Mouse (Mus musculus) liver, postnatal 0 days (tissue): ENCODE results near the gene Padi4. TPM values are rescaled to one million over a fixed set of nuclear protein-coding genes. Genes with fewer than 3 reads are reported as not detected.

Experiments
- ATAC-seq: fragments of 200-750 bp; cut with Nextera tagmentation; 2 replicates; pipeline ENCODE4 v1.8.0; 2017; ENCODE audit warnings: mild to moderate bottlenecking, moderate library complexity
- DNase-seq: peaks from one replicate; pipeline ENCODE4 v3.0.0-alpha.2; 2016
- H3K27ac ChIP-seq: fragments of 300-500 bp; sonication (generic); 2 replicates; pipeline ENCODE4 v1.5.1; 2014; ENCODE audit warnings: antibody characterized with exemption, moderate library complexity, mild to moderate bottlenecking, low read depth
- H3K27me3 ChIP-seq: fragments of 300-500 bp; sonication (generic); 2 replicates; pipeline ENCODE4 v1.6.1; 2014; ENCODE audit warnings: low read length, control low read depth, mixed read lengths; ENCODE audit not compliant: insufficient read depth
- H3K36me3 ChIP-seq: fragments of 300-500 bp; sonication (generic); replicated peaks from 2 replicates; pipeline ENCODE4 v1.6.1; 2014; ENCODE audit warnings: mild to moderate bottlenecking, control low read depth, low read length, moderate library complexity, mixed read lengths; ENCODE audit not compliant: insufficient read depth
- H3K4me1 ChIP-seq: fragments of 300-500 bp; sonication (generic); 2 replicates; pipeline ENCODE4 v1.6.1; 2014; ENCODE audit warnings: antibody characterized with exemption, mild to moderate bottlenecking, control low read depth; ENCODE audit not compliant: insufficient read depth
- H3K4me2 ChIP-seq: fragments of 300-500 bp; sonication (generic); 2 replicates; pipeline ENCODE4 v1.6.1; 2014; ENCODE audit warnings: low read depth, mild to moderate bottlenecking, low read length, moderate library complexity, mixed read lengths
- H3K4me3 ChIP-seq: fragments of 300-500 bp; sonication (generic); 2 replicates; pipeline ENCODE4 v1.5.1; 2014; ENCODE audit warnings: low read depth, low read length
- H3K9ac ChIP-seq: fragments of 300-500 bp; sonication (generic); replicated peaks from 2 replicates; pipeline ENCODE4 v1.6.1; 2014; ENCODE audit warnings: mild to moderate bottlenecking, moderate library complexity
- H3K9me3 ChIP-seq: fragments of 300-500 bp; sonication (generic); 2 replicates; pipeline ENCODE4 v1.6.1; 2016; ENCODE audit warnings: mild to moderate bottlenecking, control low read depth, low read length, mixed read lengths
- CTCF ChIP-seq: sonication (generic); IDR thresholded peaks from 2 replicates; pipeline ENCODE4 v1.5.1; 2016; ENCODE audit warnings: antibody characterized with exemption, low read depth
- EP300 ChIP-seq: IDR thresholded peaks from 2 replicates; pipeline ENCODE4 v1.6.1; 2016; ENCODE audit warnings: antibody characterized with exemption, low read depth, mild to moderate bottlenecking
- WGBS: fragments of 180-500 bp; shearing (Covaris S2); extraction: QIAGEN DNeasy Blood & Tissue Kit; methylation state at CpG from one replicate; pipeline ENCODE4 v1.1.7; 2014; ENCODE audit not compliant: insufficient replicate concordance; 5-methylcytosine and 5-hydroxymethylcytosine counted together
- polyA plus RNA-seq: library from polyadenylated mRNA; unstranded; fragments of >200 nt; fragmentation: Nextera tagmentation; extraction: Ambion mirVana; gene quantifications from 2 replicates; pipeline ENCODE4 v1.2.1, GENCODE M21; 2015

Gene Padi4
- polyA plus RNA-seq, 1 experiment from 2014 or later, result 4.5 TPM

DNA sequence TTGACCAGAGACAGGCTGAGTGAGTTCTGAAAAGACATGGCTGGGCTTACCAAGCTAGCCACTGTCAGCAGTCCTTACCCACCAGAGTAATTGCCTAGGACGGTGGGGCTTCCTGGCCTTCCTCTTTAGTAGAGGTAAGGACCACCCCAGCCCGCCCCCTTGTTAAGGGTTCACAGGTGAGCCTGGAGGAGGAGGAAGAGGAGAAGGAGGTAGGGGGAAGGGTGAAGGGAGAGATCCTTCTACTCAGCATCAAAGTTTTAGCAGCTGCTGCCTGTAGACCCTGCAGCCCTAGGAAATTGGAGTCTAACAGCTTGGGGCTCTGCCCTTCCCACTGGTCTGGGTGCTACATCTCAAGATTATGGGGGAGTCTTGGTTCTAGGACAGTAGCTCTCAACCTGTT is 31.5 kb downstream of the Padi4 start, which contains the start of gene Padi6:
Gene Padi6 (minus strand): TSS at position 101 of the 400 bp plus-strand sequence.
- H3K27me3 ChIP-seq, result 0 out of 2 replicates have a peak, but pooled peaks cover 5% of the 10 kb centered on the region
- no peaks in the 10 kb centered on the region for H3K36me3 ChIP-seq
- H3K4me1 ChIP-seq, result no peaks in the 10 kb centered on the region
- no peak for ATAC-seq
- no peak within 1 kb of the TSS for H3K4me2 ChIP-seq
- no peak for DNase-seq
- no peak for TF ChIP-seq CTCF
- no peak for TF ChIP-seq EP300
- H3K4me3 ChIP-seq, result no peak within 1 kb of the TSS
- H3K9me3 ChIP-seq, result no peaks in the 10 kb centered on the region
- WGBS, result 58% methylated on average over 2 of the region's 2 CpGs
- no peak within 1 kb of the TSS for H3K27ac ChIP-seq
- H3K9ac ChIP-seq, result no peak within 1 kb of the TSS

DNA sequence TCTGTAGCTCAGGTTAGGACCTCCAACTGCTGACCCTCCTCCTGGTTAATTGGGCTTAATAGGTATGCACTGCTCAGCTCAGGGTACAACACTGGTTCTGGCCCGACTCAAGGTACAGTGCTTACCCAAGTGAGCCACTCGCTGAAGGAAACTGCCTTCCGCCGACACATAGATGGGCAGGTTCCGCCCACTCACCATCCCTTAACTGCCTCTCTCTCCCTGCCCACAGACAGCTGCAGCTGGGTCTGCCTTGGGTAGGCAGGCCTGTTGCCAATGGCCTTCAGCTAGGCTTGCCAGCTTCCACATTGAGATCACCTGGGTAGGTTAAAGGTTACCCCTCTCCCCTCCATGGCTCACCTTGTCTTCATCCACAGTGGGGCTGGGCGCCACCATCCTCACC is 32.6 kb downstream of the Padi4 start:
- Histone ChIP-seq H3K9ac (no peak overlapping the region), H3K4me1 (no peaks in the 10 kb centered on the region), H3K27ac (no peak overlapping the region), H3K27me3 (0 out of 2 replicates have a peak, but pooled peaks cover 5% of the 10 kb centered on the region), H3K4me2 (no peak overlapping the region), H3K36me3 (no peaks in the 10 kb centered on the region), H3K4me3 (no peak overlapping the region), H3K9me3 (no peaks in the 10 kb centered on the region)
- no peak for TF ChIP-seq EP300
- TF ChIP-seq CTCF, result no peak
- ATAC-seq (no peak), DNase-seq (no peak)
- WGBS, result 72% methylated on average over 6 of the region's 6 CpGs

DNA sequence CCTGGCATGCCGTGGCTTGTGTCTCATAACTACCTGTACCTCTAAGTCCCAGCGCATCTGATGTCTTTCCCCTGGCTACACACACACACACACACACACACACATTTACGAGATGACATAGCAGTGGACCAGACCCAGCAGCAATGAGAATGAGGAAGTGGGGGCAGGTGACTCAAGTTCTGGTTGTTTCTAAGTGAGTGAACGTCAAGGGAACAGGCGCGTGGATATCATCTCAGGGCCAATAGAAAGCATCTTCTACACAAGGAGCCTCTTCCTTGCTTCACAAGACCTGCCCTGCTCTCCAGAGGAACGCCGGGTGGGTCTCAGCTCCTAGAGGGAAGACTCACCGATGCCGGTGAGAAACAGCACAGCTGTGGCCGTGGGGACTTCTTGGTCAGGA is 33.4 kb downstream of the Padi4 start:
- DNase-seq, result no peak
- ATAC-seq, result no peak
- Histone ChIP-seq H3K4me2 (no peak overlapping the region), H3K9me3 (no peaks in the 10 kb centered on the region), H3K9ac (no peak overlapping the region), H3K27ac (no peak overlapping the region), H3K4me1 (no peaks in the 10 kb centered on the region), H3K4me3 (no peak overlapping the region), H3K36me3 (no peaks in the 10 kb centered on the region), H3K27me3 (0 out of 2 replicates have a peak, but pooled peaks cover 5% of the 10 kb centered on the region)
- TF ChIP-seq CTCF, result no peak
- TF ChIP-seq EP300, result no peak
- 58% methylated on average over 11 of the region's 11 CpGs for WGBS

DNA sequence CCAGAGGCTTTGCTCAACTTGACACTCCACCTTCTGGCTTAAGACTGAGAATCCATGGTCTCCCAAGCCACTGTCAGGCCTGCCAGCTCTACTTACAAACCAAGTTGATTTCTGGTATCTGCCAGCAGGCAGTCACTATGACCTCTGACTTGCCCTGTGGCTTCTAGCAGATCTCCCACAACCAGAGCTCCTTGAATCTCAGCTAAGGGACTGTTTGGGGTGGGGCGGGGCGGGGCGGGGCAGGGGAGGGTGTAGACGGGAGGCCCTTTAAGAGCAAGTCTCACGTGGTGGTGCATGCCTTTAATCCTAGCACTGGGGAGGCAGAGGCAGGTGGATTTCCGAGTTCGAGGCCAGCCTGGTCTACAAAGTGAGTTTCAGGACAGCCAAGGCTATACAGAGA is 41.2 kb downstream of the Padi4 start:
- no peak for DNase-seq
- TF ChIP-seq EP300, result no peak
- TF ChIP-seq CTCF, result no peak
- H3K27ac ChIP-seq, result no peak overlapping the region
- no peak for ATAC-seq
- no peaks in the 10 kb centered on the region for H3K9me3 ChIP-seq
- H3K4me3 ChIP-seq, result no peak overlapping the region
- no peaks in the 10 kb centered on the region for H3K4me1 ChIP-seq
- 62% methylated on average over 7 of the region's 7 CpGs for WGBS
- no peaks in the 10 kb centered on the region for H3K27me3 ChIP-seq
- H3K4me2 ChIP-seq, result no peak overlapping the region
- no peaks in the 10 kb centered on the region for H3K36me3 ChIP-seq
- H3K9ac ChIP-seq, result no peak overlapping the region

DNA sequence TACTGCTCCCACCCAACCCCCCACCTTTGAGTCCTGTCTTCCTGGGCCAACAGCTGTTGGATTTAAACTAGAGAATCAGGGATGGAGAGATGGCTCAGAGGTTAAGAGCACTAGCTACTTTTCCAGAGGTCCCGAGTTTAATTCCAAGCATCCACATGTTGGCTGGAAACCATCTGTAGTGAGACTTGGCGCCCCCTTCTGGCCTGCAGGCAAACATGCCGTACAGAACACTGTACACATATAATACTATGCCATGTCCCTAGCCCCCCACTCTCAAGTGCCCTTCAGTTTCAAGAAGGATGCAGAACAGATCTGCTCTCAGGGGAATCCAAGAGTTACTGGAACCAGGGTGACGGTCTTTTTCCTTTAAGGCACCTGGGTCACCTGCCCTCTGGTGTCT is 42.4 kb downstream of the Padi4 start:
- ATAC-seq (no peak), DNase-seq (no peak)
- H3K36me3 ChIP-seq, result no peaks in the 10 kb centered on the region
- H3K27me3 ChIP-seq, result no peaks in the 10 kb centered on the region
- H3K27ac ChIP-seq, result no peak overlapping the region
- H3K9ac ChIP-seq, result no peak overlapping the region
- H3K9me3 ChIP-seq, result no peaks in the 10 kb centered on the region
- 78% methylated on average over 4 of the region's 4 CpGs for WGBS
- no peaks in the 10 kb centered on the region for H3K4me1 ChIP-seq
- no peak overlapping the region for H3K4me2 ChIP-seq
- no peak overlapping the region for H3K4me3 ChIP-seq
- TF ChIP-seq EP300 (no peak), CTCF (peak; percentile 48)

DNA sequence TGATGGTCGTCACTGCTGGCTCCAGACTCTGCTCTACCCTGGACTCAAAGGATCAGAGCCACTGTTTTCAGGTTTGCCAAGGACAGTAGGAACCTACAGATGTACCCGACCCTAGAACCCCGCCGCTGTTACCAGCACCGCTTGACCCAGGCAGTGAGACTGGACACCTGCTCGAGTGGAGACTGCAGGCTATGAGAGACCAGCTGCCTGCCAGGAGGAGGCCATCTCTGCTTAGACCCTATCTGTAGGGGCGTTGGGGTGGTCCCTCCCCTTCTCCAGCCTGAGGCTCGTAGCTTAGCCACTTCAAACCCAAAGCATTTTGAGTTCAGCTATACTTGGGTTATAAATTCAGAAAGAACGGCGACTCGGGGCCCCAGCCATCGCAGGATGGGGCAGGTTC is 47.1 kb downstream of the Padi4 start:
- Histone ChIP-seq H3K4me2 (no peak overlapping the region), H3K27ac (no peak overlapping the region), H3K36me3 (peaks cover 11% of the 10 kb centered on the region), H3K9me3 (no peaks in the 10 kb centered on the region), H3K4me1 (no peaks in the 10 kb centered on the region), H3K27me3 (no peaks in the 10 kb centered on the region), H3K9ac (no peak overlapping the region), H3K4me3 (no peak overlapping the region)
- 83% methylated on average over 12 of the region's 12 CpGs for WGBS
- no peak for ATAC-seq
- no peak for DNase-seq
- no peak for TF ChIP-seq EP300
- TF ChIP-seq CTCF, result no peak

DNA sequence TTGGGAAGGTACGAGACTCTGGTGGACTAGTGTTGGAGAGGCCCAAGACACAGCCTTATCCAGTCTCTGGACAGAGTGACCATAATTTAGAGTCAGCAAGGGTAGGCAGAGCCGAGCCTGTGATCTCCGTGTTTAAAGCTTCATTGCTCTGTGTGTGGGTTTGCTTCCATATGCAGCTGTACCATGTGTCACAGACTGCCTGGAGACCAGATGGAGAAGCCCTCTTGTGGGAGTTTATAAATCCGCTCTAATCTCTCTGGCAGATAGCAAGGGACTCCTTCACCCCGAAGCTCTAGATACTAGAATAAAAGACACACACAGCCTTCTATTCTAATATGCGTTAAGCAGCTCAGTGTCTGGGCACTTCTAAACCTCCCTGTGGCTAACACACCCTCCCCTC is 49.3 kb downstream of the Padi4 start:
- ATAC-seq (no peak), DNase-seq (no peak)
- H3K9me3 ChIP-seq, result no peaks in the 10 kb centered on the region
- peaks cover 32% of the 10 kb centered on the region for H3K36me3 ChIP-seq
- TF ChIP-seq EP300, result no peak
- no peak for TF ChIP-seq CTCF
- H3K27me3 ChIP-seq, result no peaks in the 10 kb centered on the region
- no peaks in the 10 kb centered on the region for H3K4me1 ChIP-seq
- WGBS, result 77% methylated on average over 6 of the region's 6 CpGs
- no peak overlapping the region for H3K4me3 ChIP-seq
- no peak overlapping the region for H3K4me2 ChIP-seq
- no peak overlapping the region for H3K27ac ChIP-seq
- H3K9ac ChIP-seq, result no peak overlapping the region
